Mouse (Mus musculus) megakaryocyte, embryonic 14.5 days (primary cell): ENCODE measurements around the gene Hist1h2be.

Experiments
- FLI1 ChIP-seq: IDR thresholded peaks from 2 replicates; pipeline ENCODE4 v1.6.1; 2012; ENCODE audit warnings: low read length, inconsistent platforms, mixed read lengths
- GATA1 ChIP-seq: IDR thresholded peaks from 3 replicates; pipeline ENCODE4 v1.6.1; 2012; ENCODE audit warnings: mixed read lengths, low read length, inconsistent platforms, borderline replicate concordance

DNA sequence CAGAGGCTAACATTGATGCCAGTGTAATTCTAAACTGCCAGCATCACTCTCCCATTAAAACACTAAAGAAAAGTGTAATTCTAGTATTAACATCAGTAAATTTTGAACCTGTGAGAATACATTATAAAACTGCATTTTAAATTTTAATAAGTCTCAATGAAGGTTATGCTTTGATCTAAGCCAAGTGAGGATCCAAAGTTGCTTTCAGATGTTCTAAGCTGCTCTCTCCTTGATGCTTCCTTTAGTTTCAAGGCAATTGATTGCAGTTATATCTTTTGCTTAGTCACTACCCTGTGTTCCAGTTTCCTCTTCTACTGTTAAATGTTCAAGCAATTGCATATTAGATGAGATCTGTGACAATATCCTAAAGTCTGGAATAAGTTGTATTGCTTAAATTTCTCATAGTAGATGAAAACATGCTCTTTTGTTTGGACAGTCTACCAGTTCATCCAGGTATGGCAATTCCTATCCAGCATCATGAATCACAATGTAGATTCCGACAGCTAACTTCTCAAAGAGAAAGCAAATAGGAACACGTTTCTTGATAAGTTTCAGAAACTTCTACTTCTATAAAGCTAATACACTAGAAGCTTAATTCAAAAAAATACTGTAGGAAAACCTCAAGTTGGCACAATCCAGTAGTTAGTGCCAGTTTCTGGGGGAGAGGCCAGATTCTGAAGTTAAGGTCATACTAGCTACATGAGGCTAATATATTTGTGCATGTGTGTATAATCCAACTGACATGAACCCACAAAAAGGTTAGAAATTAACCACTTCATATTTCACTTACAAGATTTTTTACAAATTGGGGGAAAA, 48.5 kb downstream of the Hist1h2be start:
- no peak for TF ChIP-seq GATA1
- no peak for TF ChIP-seq FLI1
